Mouse (Mus musculus) embryonic facial prominence, embryonic 12.5 days (tissue): ENCODE measurements around the gene Mtrf1l. TPM values are rescaled to one million over a fixed set of nuclear protein-coding genes. Genes with fewer than 3 reads are reported as not detected.

Experiments
- ATAC-seq: fragments of 200-750 bp; cut with Nextera tagmentation; 2 replicates; pipeline ENCODE4 v1.8.0; 2017; ENCODE audit not compliant: insufficient number of reproducible peaks, insufficient read depth, low FRiP score, low TSS enrichment
- H3K27ac ChIP-seq: fragments of 300-500 bp; sonication (generic); 2 replicates; pipeline ENCODE4 v1.5.1; 2016; ENCODE audit warnings: mild to moderate bottlenecking
- H3K27me3 ChIP-seq: fragments of 300-500 bp; sonication (generic); 2 replicates; pipeline ENCODE4 v1.6.1; 2016; ENCODE audit warnings: mild to moderate bottlenecking, moderate library complexity
- H3K36me3 ChIP-seq: fragments of 300-500 bp; sonication (generic); 2 replicates; pipeline ENCODE4 v1.6.1; 2016; ENCODE audit warnings: mild to moderate bottlenecking
- H3K4me1 ChIP-seq: fragments of 300-500 bp; sonication (generic); 2 replicates; pipeline ENCODE4 v1.6.1; 2016
- H3K4me2 ChIP-seq: fragments of 300-500 bp; sonication (generic); replicated peaks from 2 replicates; pipeline ENCODE4 v1.6.1; 2016; ENCODE audit warnings: mild to moderate bottlenecking, moderate library complexity
- H3K4me3 ChIP-seq: fragments of 300-500 bp; sonication (generic); 2 replicates; pipeline ENCODE4 v1.5.1; 2016; ENCODE audit warnings: mild to moderate bottlenecking
- H3K9ac ChIP-seq: fragments of 300-500 bp; sonication (generic); 2 replicates; pipeline ENCODE4 v1.6.1; 2016; ENCODE audit warnings: mild to moderate bottlenecking, moderate library complexity
- H3K9me3 ChIP-seq: fragments of 300-500 bp; sonication (generic); 2 replicates; pipeline ENCODE4 v1.6.1; 2016; ENCODE audit warnings: mild to moderate bottlenecking, moderate library complexity
- WGBS: fragments of 180-500 bp; shearing (Covaris S2); methylation state at CpG from one replicate; pipeline ENCODE4 v1.1.7; 2016; 5-methylcytosine and 5-hydroxymethylcytosine counted together
- polyA plus RNA-seq: library from polyadenylated mRNA; unstranded; fragments of >200 nt; fragmentation: Nextera tagmentation; extraction: Ambion mirVana; gene quantifications from 2 replicates; pipeline ENCODE4 v1.2.1, GENCODE M21; 2016

The Mtrf1l gene
- polyA plus RNA-seq, 1 experiment from 2014 or later: 14.9 TPM

DNA sequence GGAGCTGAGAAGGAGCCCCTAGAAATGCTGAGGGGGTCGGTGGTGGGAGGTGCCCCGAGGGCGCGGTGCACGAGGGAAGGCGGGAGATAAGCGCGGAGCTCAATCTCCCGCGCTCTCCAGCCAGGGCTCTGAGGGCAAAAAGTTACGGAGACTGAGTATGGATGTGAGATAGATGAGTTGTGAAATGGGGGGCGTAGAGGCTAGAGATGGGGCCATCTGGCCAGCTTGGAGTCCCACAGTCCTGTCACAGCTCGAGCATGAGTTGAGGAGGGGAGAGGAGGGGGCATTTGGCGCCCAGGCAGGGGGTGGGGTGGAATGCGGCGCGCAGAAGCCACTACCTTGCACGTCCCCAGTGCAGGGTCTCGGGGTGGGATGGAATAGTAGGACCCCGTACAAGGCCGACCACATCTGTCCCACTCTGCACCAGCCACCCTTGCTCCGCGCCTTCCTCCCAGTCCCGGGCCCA lies 19.0 kb downstream of the Mtrf1l start:
- Histone ChIP-seq H3K27ac (peak overlapping the region; percentile 80), H3K4me1 (peaks cover 21% of the 10 kb centered on the region), H3K4me2 (peak overlapping the region; percentile 86), H3K9me3 (no peaks in the 10 kb centered on the region), H3K27me3 (no peaks in the 10 kb centered on the region), H3K9ac (peak overlapping the region; percentile 71), H3K36me3 (peaks cover 29% of the 10 kb centered on the region), H3K4me3 (peak overlapping the region; percentile 91)
- WGBS: under 1% methylated on average over 21 of the region's 24 CpGs
- peak; percentile 37 for ATAC-seq

DNA sequence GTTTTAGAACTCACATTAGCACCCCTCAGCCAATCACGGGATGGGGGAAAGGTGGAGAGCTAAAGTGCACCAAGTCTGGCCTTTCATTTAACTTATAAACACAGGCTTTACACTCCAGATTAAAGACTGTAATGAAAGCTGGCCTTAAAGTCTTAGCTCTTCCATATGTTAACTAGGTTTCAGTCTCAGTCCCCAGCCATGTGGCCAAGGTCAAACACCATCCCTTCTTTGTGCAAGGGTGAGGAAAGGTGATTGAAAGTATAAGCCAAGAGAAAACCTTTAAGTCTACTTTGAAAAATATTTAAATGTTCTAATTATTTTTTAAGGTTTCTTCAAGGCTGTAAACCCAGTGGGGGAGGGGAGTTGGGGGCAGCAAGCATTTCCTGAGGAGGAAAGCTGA lies 20.0 kb downstream of the Mtrf1l start:
- no peak overlapping the region for H3K27ac ChIP-seq
- WGBS: 6% methylated on average over 1 of the region's 1 CpGs
- H3K27me3 ChIP-seq: no peaks in the 10 kb centered on the region
- H3K9ac ChIP-seq: peak overlapping the region; percentile 55
- ATAC-seq: no peak
- H3K9me3 ChIP-seq: no peaks in the 10 kb centered on the region
- peak overlapping the region; percentile 91 for H3K4me3 ChIP-seq
- peaks cover 29% of the 10 kb centered on the region for H3K36me3 ChIP-seq
- H3K4me1 ChIP-seq: peaks cover 21% of the 10 kb centered on the region
- peak overlapping the region; percentile 86 for H3K4me2 ChIP-seq

DNA sequence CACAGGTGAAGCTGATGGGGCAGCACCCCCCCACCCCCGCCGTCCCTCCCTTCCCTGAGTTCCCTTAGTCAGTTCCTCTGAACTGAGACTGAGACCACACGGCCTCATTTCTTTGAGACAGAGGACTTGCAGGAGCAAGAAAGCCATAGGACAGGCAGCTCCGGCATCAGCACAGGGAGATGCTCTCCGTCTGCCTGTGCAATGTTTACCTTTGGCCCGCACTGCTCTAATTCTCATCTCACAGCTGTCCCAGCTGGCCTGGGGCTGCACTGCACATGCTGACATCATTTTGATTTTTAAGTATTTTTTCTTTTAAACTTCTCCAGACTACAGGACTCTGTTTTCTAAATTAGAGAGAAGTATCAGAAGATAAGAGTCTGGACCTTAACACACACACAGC lies 20.8 kb downstream of the Mtrf1l start:
- H3K4me1 ChIP-seq: peaks cover 21% of the 10 kb centered on the region
- 29% methylated on average over 6 of the region's 6 CpGs for WGBS
- peak overlapping the region; percentile 86 for H3K4me2 ChIP-seq
- H3K27ac ChIP-seq: no peak overlapping the region
- no peak overlapping the region; the same call in none of the 2 replicates for H3K9ac ChIP-seq
- H3K4me3 ChIP-seq: peak overlapping the region; percentile 91
- peaks cover 36% of the 10 kb centered on the region for H3K36me3 ChIP-seq
- ATAC-seq: no peak
- H3K9me3 ChIP-seq: no peaks in the 10 kb centered on the region
- H3K27me3 ChIP-seq: no peaks in the 10 kb centered on the region

DNA sequence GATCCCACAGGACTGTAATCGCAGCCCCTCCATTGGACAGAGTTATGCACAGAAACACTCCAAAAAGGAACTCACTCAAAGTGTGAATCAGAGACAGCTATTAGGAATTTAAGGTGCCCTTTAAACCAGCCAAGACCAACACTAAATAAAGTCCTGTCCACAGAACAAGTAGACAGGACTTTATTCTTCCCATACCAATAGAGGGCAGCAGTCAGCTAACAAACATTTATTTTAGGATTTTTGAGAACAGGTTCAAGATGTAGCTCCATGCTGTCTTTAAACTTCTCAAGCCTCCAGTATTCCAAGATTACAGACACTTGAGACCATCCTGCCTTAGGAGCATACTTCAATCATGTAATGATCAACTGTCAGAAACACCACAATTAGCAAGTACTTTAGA lies 23.2 kb downstream of the Mtrf1l start:
- Histone ChIP-seq H3K27me3 (no peaks in the 10 kb centered on the region), H3K4me3 (no peak overlapping the region), H3K36me3 (peaks cover 37% of the 10 kb centered on the region), H3K9me3 (no peaks in the 10 kb centered on the region), H3K4me2 (no peak overlapping the region), H3K9ac (no peak overlapping the region), H3K4me1 (peaks cover 21% of the 10 kb centered on the region), H3K27ac (no peak overlapping the region)
- WGBS: 94% methylated on average over 1 of the region's 1 CpGs
- no peak for ATAC-seq

DNA sequence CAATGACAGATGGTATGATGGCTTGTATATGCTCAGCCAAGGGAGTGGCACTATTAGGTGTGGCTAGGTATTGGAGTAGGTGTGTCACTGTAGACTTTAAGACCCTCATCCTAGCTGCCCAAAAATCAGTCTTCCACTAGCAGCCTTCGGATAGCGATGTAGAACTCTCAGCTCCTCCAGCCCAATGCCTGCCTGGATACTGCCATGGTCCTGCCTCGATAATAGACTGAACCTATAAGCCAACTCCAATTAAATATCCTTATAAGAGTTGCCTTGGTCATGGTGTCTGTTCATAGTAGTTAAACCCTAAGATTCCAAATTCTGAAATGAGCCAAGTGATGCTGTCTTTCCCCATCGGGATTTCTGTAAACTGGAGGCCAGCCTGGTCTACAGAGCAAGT lies 25.6 kb downstream of the Mtrf1l start:
- no peak overlapping the region for H3K4me2 ChIP-seq
- no peak for ATAC-seq
- no peak overlapping the region for H3K4me3 ChIP-seq
- peaks cover 37% of the 10 kb centered on the region for H3K36me3 ChIP-seq
- H3K9me3 ChIP-seq: no peaks in the 10 kb centered on the region
- no peak overlapping the region for H3K27ac ChIP-seq
- peaks cover 12% of the 10 kb centered on the region for H3K4me1 ChIP-seq
- H3K9ac ChIP-seq: no peak overlapping the region
- 83% methylated on average over 4 of the region's 4 CpGs for whole genome bisulfite sequencing
- H3K27me3 ChIP-seq: no peaks in the 10 kb centered on the region

DNA sequence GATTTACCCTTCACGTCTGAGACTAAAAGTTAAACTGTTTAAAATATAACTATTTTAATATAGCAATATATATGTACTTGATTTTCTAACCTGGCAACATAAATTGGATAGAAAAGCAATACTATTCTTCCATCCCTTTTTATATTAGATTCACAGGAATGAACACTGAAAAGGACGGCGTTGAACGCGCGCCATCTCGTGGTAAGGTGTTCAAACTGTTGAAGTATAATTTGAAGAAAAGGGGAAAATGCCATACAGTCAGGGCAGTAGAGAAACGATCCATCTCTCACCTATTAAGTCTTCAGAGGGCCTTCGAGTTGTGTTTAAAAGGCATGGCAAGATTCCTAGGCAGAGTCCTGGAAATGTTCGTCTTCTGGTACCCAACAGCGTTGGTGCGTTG lies 33.1 kb downstream of the Mtrf1l start:
- H3K4me3 ChIP-seq: no peak overlapping the region
- H3K9ac ChIP-seq: no peak overlapping the region
- no peaks in the 10 kb centered on the region for H3K4me1 ChIP-seq
- no peaks in the 10 kb centered on the region for H3K36me3 ChIP-seq
- WGBS: 21% methylated on average over 12 of the region's 12 CpGs
- H3K27ac ChIP-seq: no peak overlapping the region
- H3K9me3 ChIP-seq: no peaks in the 10 kb centered on the region
- H3K4me2 ChIP-seq: no peak overlapping the region
- no peak for ATAC-seq
- H3K27me3 ChIP-seq: no peaks in the 10 kb centered on the region

DNA sequence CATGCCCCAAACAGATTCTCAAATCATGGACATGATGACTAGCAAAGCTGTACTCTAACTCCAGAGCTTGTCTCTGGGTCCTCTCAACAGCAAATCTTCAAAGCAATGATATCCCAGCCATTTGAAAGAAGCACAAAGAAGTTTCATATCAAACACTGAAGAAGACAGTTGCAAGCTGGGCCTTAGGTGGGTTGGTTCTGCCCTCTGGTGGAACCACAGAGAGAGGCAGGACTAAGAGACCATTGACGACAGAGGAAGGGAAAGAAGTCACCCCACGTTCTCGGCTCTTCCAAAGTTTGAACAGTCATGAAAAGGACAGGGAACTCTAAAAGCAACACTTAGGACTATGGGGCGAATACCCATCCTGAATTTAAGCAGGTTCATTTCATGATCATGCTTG lies 36.8 kb downstream of the Mtrf1l start:
- 22% methylated on average over 4 of the region's 4 CpGs for WGBS
- ATAC-seq: no peak
- Histone ChIP-seq H3K4me1 (no peaks in the 10 kb centered on the region), H3K27ac (no peak overlapping the region), H3K4me3 (no peak overlapping the region), H3K27me3 (no peaks in the 10 kb centered on the region), H3K9ac (no peak overlapping the region), H3K9me3 (no peaks in the 10 kb centered on the region), H3K36me3 (no peaks in the 10 kb centered on the region), H3K4me2 (no peak overlapping the region)

Other genes with a start within 250 kb of the Mtrf1l start
- 3.9 and 4.4 TPM in 2 replicates for gene Myct1, start 230.1 kb downstream of the Mtrf1l start, polyA plus RNA-seq
- 0.29 TPM in 1 of 2 replicates, not detected in the other for gene Vip, start 184.7 kb downstream of the Mtrf1l start, polyA plus RNA-seq
- gene Fbxo5, start 18.3 kb downstream of the Mtrf1l start, polyA plus RNA-seq: 79.1 and 79.8 TPM in 2 replicates
- gene Rgs17, start 98.5 kb upstream of the Mtrf1l start, polyA plus RNA-seq: 0.93 and 1.2 TPM in 2 replicates